Mouse (Mus musculus) forebrain, embryonic 13.5 days (tissue): ENCODE results near the gene Zdhhc6. TPM values are rescaled to one million over a fixed set of nuclear protein-coding genes. Genes with fewer than 3 reads are reported as not detected.
A peak's percentile ranks its signal among the peaks of the same experiment; 100 is the strongest.

Experiments
- ATAC-seq: fragments of 200-750 bp; cut with Nextera tagmentation; 2 replicates; pipeline ENCODE4 v1.8.0; 2017
- H3K27ac ChIP-seq: fragments of 300-500 bp; sonication (generic); 2 replicates; pipeline ENCODE4 v1.5.1; 2015; ENCODE audit warnings: inconsistent platforms, mild to moderate bottlenecking, moderate library complexity
- H3K27me3 ChIP-seq: fragments of 300-500 bp; sonication (generic); 2 replicates; pipeline ENCODE4 v1.6.1; 2015; ENCODE audit warnings: mild to moderate bottlenecking, inconsistent platforms
- H3K36me3 ChIP-seq: fragments of 300-500 bp; sonication (generic); 2 replicates; pipeline ENCODE4 v1.6.1; 2015; ENCODE audit warnings: mild to moderate bottlenecking, inconsistent platforms; ENCODE audit not compliant: poor library complexity, severe bottlenecking
- H3K4me1 ChIP-seq: fragments of 300-500 bp; sonication (generic); 2 replicates; pipeline ENCODE4 v1.6.1; 2015; ENCODE audit warnings: inconsistent platforms
- H3K4me2 ChIP-seq: fragments of 300-500 bp; sonication (generic); 2 replicates; pipeline ENCODE4 v1.6.1; 2015; ENCODE audit warnings: inconsistent platforms, mild to moderate bottlenecking, moderate library complexity
- H3K4me3 ChIP-seq: fragments of 300-500 bp; sonication (generic); 2 replicates; pipeline ENCODE4 v1.5.1; 2015; ENCODE audit warnings: mild to moderate bottlenecking, inconsistent platforms
- H3K9ac ChIP-seq: fragments of 300-500 bp; sonication (generic); 2 replicates; pipeline ENCODE4 v1.6.1; 2015; ENCODE audit warnings: mild to moderate bottlenecking, inconsistent platforms
- H3K9me3 ChIP-seq: fragments of 300-500 bp; sonication (generic); replicated peaks from 2 replicates; pipeline ENCODE4 v1.6.1; 2016; ENCODE audit warnings: inconsistent platforms
- WGBS: fragments of 180-500 bp; shearing (Covaris S2); methylation state at CpG from one replicate; pipeline ENCODE4 v1.1.7; 2015; 5-methylcytosine and 5-hydroxymethylcytosine counted together
- polyA plus RNA-seq: library from polyadenylated mRNA; unstranded; fragments of >200 nt; fragmentation: Nextera tagmentation; extraction: Ambion mirVana; gene quantifications from 2 replicates; pipeline ENCODE4 v1.2.1, GENCODE M21; 2015

Zdhhc6 gene
- polyA plus RNA-seq, 1 experiment from 2014 or later, result 74.9 TPM

DNA sequence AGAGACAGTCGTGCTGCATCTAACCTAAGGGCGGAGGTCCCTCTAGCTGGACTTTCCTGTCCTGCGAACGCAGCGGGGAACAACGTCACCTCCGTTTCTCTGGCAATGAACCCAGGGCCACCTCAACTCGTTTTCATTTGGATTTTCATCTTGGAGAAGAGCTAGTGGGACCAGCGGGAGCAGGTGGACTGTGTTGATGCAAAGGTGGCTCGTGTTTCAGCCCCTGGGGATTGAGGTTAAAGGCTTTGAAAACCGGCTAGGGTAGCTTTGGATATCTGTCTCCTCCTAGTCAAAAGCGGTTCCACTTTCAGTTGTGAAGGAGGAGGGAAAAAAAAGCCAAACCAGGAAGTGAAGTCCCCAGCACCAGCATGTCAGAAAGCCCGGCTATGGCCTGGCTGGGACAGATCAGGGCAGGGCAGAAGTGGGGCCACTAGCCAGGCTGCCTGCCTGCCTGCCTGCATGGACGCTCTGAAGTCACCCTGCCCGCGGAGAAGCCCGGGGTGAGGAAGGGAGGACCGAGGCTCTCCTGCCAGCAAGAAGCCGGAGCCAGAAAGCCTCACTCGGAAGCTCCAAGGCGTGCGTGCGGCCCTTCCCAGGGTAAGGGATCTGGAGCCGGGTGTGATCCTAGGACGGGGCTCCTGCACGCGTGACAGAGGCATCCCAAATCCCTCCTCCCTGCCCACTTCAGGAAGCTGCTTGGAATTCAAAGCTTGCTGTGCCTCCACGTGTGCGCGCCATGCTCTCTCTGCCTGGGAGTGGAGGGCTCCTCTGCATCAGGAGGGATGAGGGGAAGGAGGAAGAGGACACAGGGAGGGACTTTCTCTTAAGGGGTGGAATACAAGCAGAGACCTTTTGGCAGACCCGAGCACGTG lies 62.0 kb downstream of the Zdhhc6 start:
- WGBS, result under 1% methylated on average over 32 of the region's 32 CpGs

GRCm38 (mm10) chr19:55253239-55253569 lies 62.6 kb downstream of the Zdhhc6 start:
- Histone ChIP-seq H3K27me3 (no peaks in the 10 kb centered on the region), H3K9ac (peak overlapping the region; percentile 78), H3K36me3 (no peaks in the 10 kb centered on the region), H3K4me2 (peak overlapping the region; percentile 95), H3K9me3 (no peaks in the 10 kb centered on the region), H3K4me1 (peaks cover 18% of the 10 kb centered on the region), H3K27ac (no peak overlapping the region), H3K4me3 (peak overlapping the region; percentile 59)
- ATAC-seq, result 0 out of 2 replicates have a peak, but pooled peaks have one; percentile 14
- WGBS, result 8% methylated on average over 9 of the region's 9 CpGs

More for the DNA sequence above, 62.0 kb downstream of the Zdhhc6 start:
- ATAC-seq, result peak; percentile 72
- Histone ChIP-seq H3K9ac (peak overlapping the region; percentile 78), H3K4me1 (peaks cover 18% of the 10 kb centered on the region), H3K36me3 (no peaks in the 10 kb centered on the region), H3K4me3 (peak overlapping the region; percentile 59), H3K4me2 (peak overlapping the region; percentile 95), H3K9me3 (no peaks in the 10 kb centered on the region), H3K27ac (peak overlapping the region; percentile 14; the same call in 1 of the 2 replicates), H3K27me3 (no peaks in the 10 kb centered on the region)

DNA sequence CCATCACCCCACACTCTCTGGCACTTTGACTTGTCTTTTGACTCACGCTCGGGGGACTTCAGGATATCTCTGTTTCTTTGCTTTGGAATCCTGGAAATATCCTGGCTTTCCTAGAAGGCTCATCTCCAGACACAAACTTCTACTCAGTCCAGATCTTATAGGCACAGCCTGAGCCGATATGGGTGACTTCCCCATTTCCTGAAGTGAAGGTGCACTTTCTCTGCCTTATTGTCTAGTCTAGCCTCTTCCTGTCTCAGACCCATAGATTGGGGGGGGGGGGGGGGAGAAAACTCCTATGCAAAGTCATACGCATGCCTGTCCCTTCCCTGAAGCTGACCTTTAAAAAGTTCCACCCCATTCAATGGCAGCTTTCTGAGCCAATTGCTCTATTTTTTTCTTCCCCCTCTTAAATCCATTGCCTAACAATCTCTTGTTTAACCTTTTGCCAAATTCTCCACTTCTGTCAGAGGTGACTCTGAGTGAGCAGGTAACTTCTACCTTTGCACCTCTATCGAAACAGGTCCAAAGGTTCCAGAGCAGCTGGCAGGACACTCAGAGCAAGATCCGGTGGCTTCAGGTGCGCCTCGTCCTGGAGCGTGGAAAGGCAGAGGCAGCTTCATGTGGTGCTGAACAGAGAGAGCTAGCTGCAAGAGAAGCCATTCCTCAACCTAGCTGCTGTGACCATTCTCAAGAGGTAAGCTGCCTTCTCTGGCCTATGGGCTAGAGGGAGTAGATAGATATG lies 64.3 kb downstream of the Zdhhc6 start, which contains the start of gene Acsl5:
Gene Acsl5, plus strand, starts transcription at position 556 of the 742 bp plus-strand sequence.
- no peak for ATAC-seq
- Histone ChIP-seq H3K9me3 (no peaks in the 10 kb centered on the region), H3K36me3 (no peaks in the 10 kb centered on the region), H3K27ac (no peak within 1 kb of the TSS), H3K4me2 (no peak within 1 kb of the TSS), H3K4me3 (no peak within 1 kb of the TSS), H3K9ac (no peak within 1 kb of the TSS), H3K27me3 (no peaks in the 10 kb centered on the region), H3K4me1 (peaks cover 18% of the 10 kb centered on the region)
- WGBS, result 95% methylated on average over 9 of the region's 9 CpGs

DNA sequence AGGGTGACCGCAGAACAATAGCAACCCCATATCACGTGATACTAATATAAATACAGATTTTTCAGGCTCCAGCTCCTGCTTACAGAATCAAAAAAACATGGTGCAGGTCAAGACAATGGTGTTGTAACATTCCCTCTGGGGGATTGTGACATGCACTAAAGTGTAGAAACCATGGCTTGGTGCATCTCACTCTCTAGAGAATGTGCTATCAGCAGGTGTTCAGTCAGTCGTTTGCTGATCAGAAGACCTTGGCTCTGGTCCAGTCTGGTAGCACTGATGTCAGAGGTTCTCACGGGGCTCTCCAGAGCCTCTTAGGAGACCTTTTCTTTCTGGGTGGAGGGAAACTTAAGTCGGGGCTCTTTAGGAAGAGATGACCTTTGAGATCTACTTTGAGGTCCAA lies 65.4 kb downstream of the Zdhhc6 start:
- Histone ChIP-seq H3K4me3 (no peak overlapping the region), H3K27ac (no peak overlapping the region), H3K4me1 (peaks cover 18% of the 10 kb centered on the region), H3K9ac (no peak overlapping the region), H3K9me3 (no peaks in the 10 kb centered on the region), H3K4me2 (no peak overlapping the region), H3K27me3 (no peaks in the 10 kb centered on the region), H3K36me3 (no peaks in the 10 kb centered on the region)
- ATAC-seq, result no peak
- whole genome bisulfite sequencing, result 86% methylated on average over 5 of the region's 5 CpGs

DNA sequence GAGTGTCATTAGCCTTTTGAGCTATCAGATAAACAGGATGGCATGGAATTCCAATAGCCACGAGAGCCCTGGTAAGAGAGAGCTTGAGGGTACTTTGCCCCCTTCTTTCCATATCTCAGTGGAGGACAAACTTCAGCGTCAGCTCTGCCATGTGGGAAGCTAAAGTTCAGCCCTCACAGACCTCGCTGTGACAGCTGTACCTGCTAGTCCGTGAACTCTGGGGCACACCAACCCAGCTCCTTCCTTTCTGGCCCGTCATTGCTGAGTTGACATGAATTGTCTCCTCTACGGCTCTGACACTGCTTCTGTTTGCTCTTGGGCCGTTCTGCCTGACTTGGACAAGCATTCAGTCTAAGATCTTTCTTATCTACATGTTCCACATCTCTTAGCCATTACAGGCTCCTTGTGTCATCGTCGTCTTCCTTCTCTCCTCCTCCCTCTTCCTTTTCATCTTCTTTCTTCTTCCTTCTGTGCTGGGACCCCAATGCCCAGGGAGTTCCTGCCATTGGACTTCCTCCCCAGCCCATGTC lies 67.8 kb downstream of the Zdhhc6 start:
- no peaks in the 10 kb centered on the region for H3K9me3 ChIP-seq
- no peak overlapping the region for H3K4me3 ChIP-seq
- no peak overlapping the region for H3K27ac ChIP-seq
- peaks cover under 1% of the 10 kb centered on the region; the same call in 1 of the 2 replicates for H3K4me1 ChIP-seq
- no peaks in the 10 kb centered on the region for H3K27me3 ChIP-seq
- H3K36me3 ChIP-seq, result no peaks in the 10 kb centered on the region
- no peak overlapping the region for H3K4me2 ChIP-seq
- ATAC-seq, result no peak
- no peak overlapping the region for H3K9ac ChIP-seq
- 82% methylated on average over 9 of the region's 9 CpGs for WGBS

- Histone ChIP-seq H3K4me3 (no peak overlapping the region), H3K27me3 (no peaks in the 10 kb centered on the region), H3K36me3 (no peaks in the 10 kb centered on the region), H3K4me2 (no peak overlapping the region), H3K9me3 (no peaks in the 10 kb centered on the region), H3K9ac (no peak overlapping the region), H3K4me1 (no peaks in the 10 kb centered on the region), H3K27ac (no peak overlapping the region)
- WGBS, result 83% methylated on average over 5 of the region's 5 CpGs
- ATAC-seq, result no peak
These were observed 68.3 kb downstream of the Zdhhc6 start for GRCm38 (mm10) chr19:55247563-55247962.

- Histone ChIP-seq H3K9ac (no peak overlapping the region), H3K4me1 (no peaks in the 10 kb centered on the region), H3K27me3 (no peaks in the 10 kb centered on the region), H3K9me3 (no peaks in the 10 kb centered on the region), H3K4me3 (no peak overlapping the region), H3K36me3 (no peaks in the 10 kb centered on the region), H3K4me2 (no peak overlapping the region), H3K27ac (no peak overlapping the region)
- ATAC-seq, result no peak
- 32% methylated on average over 7 of the region's 7 CpGs for WGBS
These were observed 71.0 kb downstream of the Zdhhc6 start for GRCm38 (mm10) chr19:55244791-55245231.

DNA sequence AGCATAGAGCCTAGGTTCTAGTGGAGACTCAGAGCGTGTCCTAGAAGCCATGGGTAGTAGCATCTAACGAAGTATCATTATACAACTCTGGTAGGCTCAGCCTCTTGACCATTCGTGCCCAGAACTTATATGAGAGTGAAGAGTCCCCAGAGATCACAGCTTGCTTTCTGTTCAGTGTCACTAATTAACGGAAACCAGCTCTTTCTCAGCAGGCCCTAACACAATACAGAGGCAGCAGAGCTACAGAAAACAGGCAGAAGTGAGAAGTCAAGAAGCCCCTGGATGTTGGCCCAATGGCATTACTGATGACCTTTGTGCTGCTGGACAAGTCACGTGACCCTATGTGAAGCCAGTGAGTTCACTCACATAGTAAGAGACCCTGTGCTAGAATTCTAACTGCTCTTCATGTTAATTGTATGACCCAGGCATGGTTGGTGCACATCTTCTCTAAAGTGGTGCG lies 74.6 kb downstream of the Zdhhc6 start, which contains the start of gene Gucy2g:
Gene Gucy2g, minus strand, starts transcription at position 51 of the 460 bp plus-strand sequence.
- H3K27ac ChIP-seq, result no peak within 1 kb of the TSS
- no peaks in the 10 kb centered on the region for H3K9me3 ChIP-seq
- 70% methylated on average over 6 of the region's 6 CpGs for WGBS
- no peaks in the 10 kb centered on the region for H3K27me3 ChIP-seq
- no peaks in the 10 kb centered on the region for H3K36me3 ChIP-seq
- no peak for ATAC-seq
- H3K4me3 ChIP-seq, result no peak within 1 kb of the TSS
- H3K9ac ChIP-seq, result no peak within 1 kb of the TSS
- H3K4me2 ChIP-seq, result no peak within 1 kb of the TSS
- H3K4me1 ChIP-seq, result no peaks in the 10 kb centered on the region

DNA sequence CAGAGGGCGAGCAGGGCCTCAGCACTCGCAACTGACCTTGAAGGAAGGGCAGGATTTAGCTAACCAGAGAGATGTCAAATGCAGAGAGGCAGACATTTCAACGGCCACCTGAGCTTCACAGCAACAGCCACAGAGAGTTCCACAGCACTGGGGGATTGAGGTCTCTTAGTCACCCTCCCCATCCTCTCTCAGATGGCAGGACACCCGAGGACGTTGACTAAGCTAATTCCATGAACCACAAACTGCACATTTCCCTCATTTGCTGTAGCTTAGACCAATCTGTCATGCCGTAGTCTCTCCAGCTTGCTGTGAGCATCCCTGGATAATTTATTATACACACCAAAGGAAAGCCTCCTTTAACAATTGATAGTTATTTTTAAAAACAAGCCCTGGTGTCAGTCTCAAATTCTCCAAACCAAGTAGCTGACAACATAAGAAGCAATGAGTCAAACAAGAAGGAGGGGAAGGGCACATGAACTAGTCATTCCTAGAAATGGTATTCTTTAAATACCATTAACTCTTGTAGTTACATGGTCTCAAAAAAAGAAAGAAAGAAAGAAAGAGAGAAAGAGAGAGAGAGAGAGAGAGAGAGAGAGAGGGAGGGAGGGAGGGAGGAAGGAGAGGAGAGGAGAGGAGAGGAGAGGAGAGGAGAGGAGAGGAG lies 75.9 kb downstream of the Zdhhc6 start:
- no peaks in the 10 kb centered on the region for H3K36me3 ChIP-seq
- no peak overlapping the region for H3K9ac ChIP-seq
- ATAC-seq, result no peak
- no peaks in the 10 kb centered on the region for H3K9me3 ChIP-seq
- no peak overlapping the region for H3K4me2 ChIP-seq
- H3K27ac ChIP-seq, result no peak overlapping the region
- H3K27me3 ChIP-seq, result no peaks in the 10 kb centered on the region
- no peak overlapping the region for H3K4me3 ChIP-seq
- H3K4me1 ChIP-seq, result no peaks in the 10 kb centered on the region
- 85% methylated on average over 6 of the region's 6 CpGs for WGBS

GRCm38 (mm10) chr19:55236564-55236963 lies 79.3 kb downstream of the Zdhhc6 start:
- Histone ChIP-seq H3K4me1 (no peaks in the 10 kb centered on the region), H3K27ac (no peak overlapping the region), H3K4me2 (no peak overlapping the region), H3K36me3 (no peaks in the 10 kb centered on the region), H3K4me3 (no peak overlapping the region), H3K9me3 (no peaks in the 10 kb centered on the region), H3K27me3 (no peaks in the 10 kb centered on the region), H3K9ac (no peak overlapping the region)
- 90% methylated on average over 5 of the region's 5 CpGs for WGBS
- no peak for ATAC-seq

DNA sequence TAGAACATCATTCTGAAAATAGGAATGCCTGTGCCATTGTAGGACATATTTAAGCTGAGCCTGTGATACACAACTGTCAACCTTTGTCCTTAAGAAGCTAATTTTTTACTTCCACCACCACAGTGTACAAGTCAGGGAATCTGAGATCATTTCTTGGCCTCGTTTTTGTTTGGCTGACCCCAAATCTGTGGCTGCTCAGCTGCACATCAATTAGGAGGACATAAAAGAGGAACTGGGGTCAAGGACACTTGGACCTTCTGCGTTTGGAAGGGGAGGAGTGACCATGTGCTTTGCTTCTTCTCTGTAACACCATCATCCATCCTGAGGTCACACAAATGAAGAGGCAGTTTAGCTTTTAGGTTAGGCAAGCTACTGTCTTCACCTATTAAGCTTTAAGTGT lies 79.8 kb downstream of the Zdhhc6 start:
- Histone ChIP-seq H3K9ac (no peak overlapping the region), H3K27ac (no peak overlapping the region), H3K4me2 (no peak overlapping the region), H3K27me3 (no peaks in the 10 kb centered on the region), H3K36me3 (no peaks in the 10 kb centered on the region), H3K9me3 (no peaks in the 10 kb centered on the region), H3K4me3 (no peak overlapping the region), H3K4me1 (no peaks in the 10 kb centered on the region)
- 61% methylated on average over 2 of the region's 2 CpGs for WGBS
- no peak for ATAC-seq
